Mouse (Mus musculus) forebrain, embryonic 12.5 days (tissue): ENCODE data around the gene Fam240a. TPM values are rescaled to one million over a fixed set of nuclear protein-coding genes. Genes with fewer than 3 reads are reported as not detected.

Experiments
- ATAC-seq: fragments of 200-750 bp; cut with Nextera tagmentation; 2 replicates; pipeline ENCODE4 v1.8.0; 2017; ENCODE audit warnings: moderate TSS enrichment; ENCODE audit not compliant: low FRiP score
- H3K27ac ChIP-seq: fragments of 300-500 bp; sonication (generic); 2 replicates; pipeline ENCODE4 v1.5.1; 2016; ENCODE audit warnings: mild to moderate bottlenecking
- H3K27me3 ChIP-seq: fragments of 300-500 bp; sonication (generic); 2 replicates; pipeline ENCODE4 v1.6.1; 2016; ENCODE audit warnings: mild to moderate bottlenecking
- H3K36me3 ChIP-seq: fragments of 300-500 bp; sonication (generic); replicated peaks from 2 replicates; pipeline ENCODE4 v1.6.1; 2016; ENCODE audit warnings: mild to moderate bottlenecking
- H3K4me1 ChIP-seq: fragments of 300-500 bp; sonication (generic); 2 replicates; pipeline ENCODE4 v1.6.1; 2016
- H3K4me2 ChIP-seq: fragments of 300-500 bp; sonication (generic); 2 replicates; pipeline ENCODE4 v1.6.1; 2016; ENCODE audit warnings: mild to moderate bottlenecking, moderate library complexity
- H3K4me3 ChIP-seq: fragments of 300-500 bp; sonication (generic); replicated peaks from 2 replicates; pipeline ENCODE4 v1.5.1; 2016; ENCODE audit warnings: mild to moderate bottlenecking
- H3K9ac ChIP-seq: fragments of 300-500 bp; sonication (generic); 2 replicates; pipeline ENCODE4 v1.6.1; 2016; ENCODE audit warnings: mild to moderate bottlenecking
- H3K9me3 ChIP-seq: fragments of 300-500 bp; sonication (generic); 2 replicates; pipeline ENCODE4 v1.6.1; 2016
- WGBS: fragments of 180-500 bp; shearing (Covaris S2); methylation state at CpG from one replicate; pipeline ENCODE4 v1.1.7; 2016; 5-methylcytosine and 5-hydroxymethylcytosine counted together
- polyA plus RNA-seq: library from polyadenylated mRNA; unstranded; fragments of >200 nt; fragmentation: Nextera tagmentation; extraction: Ambion mirVana; gene quantifications from 2 replicates; pipeline ENCODE4 v1.2.1, GENCODE M21; 2016

Fam240a gene
- polyA plus RNA-seq, 1 experiment from 2014 or later = not detected

GRCm38 (mm10) chr9:110887388-110888303 is 29.0 kb downstream of the Fam240a start:
- no peak for ATAC-seq
- peaks cover 7% of the 10 kb centered on the region; the same call in 1 of the 2 replicates for H3K4me1 ChIP-seq
- H3K9ac ChIP-seq = no peak overlapping the region
- H3K36me3 ChIP-seq = no peaks in the 10 kb centered on the region
- no peak overlapping the region for H3K4me3 ChIP-seq
- no peak overlapping the region for H3K27ac ChIP-seq
- peaks cover 10% of the 10 kb centered on the region; the same call in 1 of the 2 replicates for H3K27me3 ChIP-seq
- WGBS = 63% methylated on average over 9 of the region's 9 CpGs
- no peak overlapping the region for H3K4me2 ChIP-seq
- H3K9me3 ChIP-seq = no peaks in the 10 kb centered on the region

DNA sequence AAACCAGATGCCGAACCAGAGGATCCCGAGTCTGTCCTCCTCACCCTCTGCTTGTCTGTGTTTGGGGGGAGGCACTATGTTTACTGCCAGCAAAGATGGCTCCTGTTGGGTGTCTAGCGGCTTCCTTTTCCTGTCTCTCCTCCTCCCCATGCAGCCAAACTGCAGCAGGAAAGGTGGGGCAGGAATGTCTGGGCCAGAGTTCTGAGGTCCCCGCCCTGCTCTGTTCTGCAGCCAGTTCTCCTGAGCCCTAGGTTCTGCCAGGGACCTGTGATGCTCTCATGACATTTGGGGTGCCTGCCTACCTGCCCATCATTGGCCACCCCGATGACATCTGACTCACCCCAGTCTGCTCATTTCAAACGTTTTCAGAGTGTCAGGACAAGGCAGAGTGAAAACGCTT is 34.7 kb downstream of the Fam240a start:
- Histone ChIP-seq H3K9me3 (no peaks in the 10 kb centered on the region), H3K27ac (no peak overlapping the region), H3K4me1 (peaks cover 10% of the 10 kb centered on the region), H3K4me2 (no peak overlapping the region), H3K9ac (no peak overlapping the region), H3K4me3 (no peak overlapping the region), H3K27me3 (peaks cover 56% of the 10 kb centered on the region), H3K36me3 (no peaks in the 10 kb centered on the region)
- 74% methylated on average over 7 of the region's 7 CpGs for WGBS
- ATAC-seq = no peak

DNA sequence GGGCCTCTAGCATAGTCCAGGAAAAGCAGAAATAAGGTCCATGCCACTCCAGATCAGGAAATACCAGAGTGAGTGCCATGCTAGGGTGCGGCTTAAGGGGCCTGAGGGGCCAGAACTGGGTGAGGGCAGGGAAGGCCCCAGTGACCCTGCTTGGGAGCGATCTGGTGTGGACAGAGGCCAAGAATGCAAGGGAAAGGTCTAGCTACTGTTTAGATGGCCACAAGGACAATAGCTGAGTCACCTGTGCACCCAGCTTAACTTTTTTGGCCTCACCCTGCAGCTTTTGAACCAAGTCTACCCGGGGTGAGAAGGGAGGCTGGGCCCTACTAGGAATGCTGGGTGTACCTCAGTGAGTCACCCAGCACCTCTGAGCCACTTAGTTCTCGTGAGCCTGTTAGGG is 35.9 kb downstream of the Fam240a start:
- Histone ChIP-seq H3K27me3 (peaks cover 59% of the 10 kb centered on the region), H3K4me3 (no peak overlapping the region; the same call in 1 of the 2 replicates), H3K4me1 (peaks cover 10% of the 10 kb centered on the region), H3K27ac (no peak overlapping the region), H3K36me3 (no peaks in the 10 kb centered on the region), H3K9ac (no peak overlapping the region), H3K4me2 (peak overlapping the region; percentile 75; the same call in 1 of the 2 replicates), H3K9me3 (no peaks in the 10 kb centered on the region)
- 80% methylated on average over 4 of the region's 4 CpGs for WGBS
- ATAC-seq = no peak

- WGBS = 1% methylated on average over 43 of the region's 57 CpGs
- Histone ChIP-seq H3K9me3 (no peaks in the 10 kb centered on the region), H3K9ac (peak within 1 kb of the TSS; percentile 27; the same call in 1 of the 2 replicates), H3K36me3 (no peaks in the 10 kb centered on the region), H3K27ac (no peak within 1 kb of the TSS), H3K27me3 (peaks cover 56% of the 10 kb centered on the region), H3K4me2 (peak within 1 kb of the TSS; percentile 75), H3K4me3 (peak within 1 kb of the TSS; percentile 50), H3K4me1 (peaks cover 14% of the 10 kb centered on the region)
- ATAC-seq = no peak
These were observed 36.6 kb downstream of the Fam240a start, which contains the start of gene Tmie for GRCm38 (mm10) chr9:110879998-110880561. TSS of gene Tmie (minus strand) at chr9:110880113.

GRCm38 (mm10) chr9:110879191-110879920 is 37.3 kb downstream of the Fam240a start, which contains the start of gene Als2cl:
TSS of gene Als2cl (plus strand) at chr9:110879870.
- no peak for ATAC-seq
- Histone ChIP-seq H3K27me3 (peaks cover 61% of the 10 kb centered on the region), H3K27ac (no peak within 1 kb of the TSS), H3K9ac (peak within 1 kb of the TSS; percentile 27; the same call in 1 of the 2 replicates), H3K9me3 (no peaks in the 10 kb centered on the region), H3K4me2 (peak within 1 kb of the TSS; percentile 75), H3K4me1 (peaks cover 22% of the 10 kb centered on the region), H3K36me3 (no peaks in the 10 kb centered on the region), H3K4me3 (peak within 1 kb of the TSS; percentile 50)
- 15% methylated on average over 12 of the region's 12 CpGs for WGBS

DNA sequence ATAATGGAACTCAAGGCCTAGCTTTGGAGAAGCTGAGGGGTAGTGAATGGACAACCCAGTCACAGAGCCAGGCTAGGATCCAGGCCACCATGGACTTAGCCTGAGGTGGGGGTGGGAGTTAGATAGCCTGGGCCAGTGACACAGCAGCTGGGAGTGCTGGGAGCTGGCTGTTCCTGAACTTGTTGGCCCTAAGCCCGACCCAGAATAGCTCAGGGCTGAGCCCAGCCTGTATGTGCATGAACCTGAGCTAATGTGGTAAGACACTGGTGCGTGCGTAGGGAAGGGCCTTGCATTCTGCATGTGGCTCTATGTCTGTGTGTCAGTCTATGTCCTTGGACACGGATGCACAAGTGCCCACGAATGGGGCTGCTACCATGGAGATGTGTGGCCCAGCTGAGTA is 38.8 kb downstream of the Fam240a start:
- ATAC-seq = no peak
- no peak overlapping the region for H3K4me3 ChIP-seq

GRCm38 (mm10) chr9:110877353-110877752 is 39.3 kb downstream of the Fam240a start:
- no peaks in the 10 kb centered on the region for H3K9me3 ChIP-seq
- WGBS = 80% methylated on average over 1 of the region's 1 CpGs
- H3K4me1 ChIP-seq = peaks cover 32% of the 10 kb centered on the region
- no peak overlapping the region for H3K9ac ChIP-seq
- H3K27me3 ChIP-seq = peaks cover 81% of the 10 kb centered on the region
- no peak overlapping the region for H3K4me3 ChIP-seq
- H3K4me2 ChIP-seq = no peak overlapping the region
- H3K27ac ChIP-seq = no peak overlapping the region
- H3K36me3 ChIP-seq = no peaks in the 10 kb centered on the region
- ATAC-seq = no peak

More for the DNA sequence above, 38.8 kb downstream of the Fam240a start:
- Histone ChIP-seq H3K27me3 (peaks cover 76% of the 10 kb centered on the region), H3K27ac (no peak overlapping the region), H3K9me3 (no peaks in the 10 kb centered on the region), H3K9ac (no peak overlapping the region), H3K4me1 (peaks cover 32% of the 10 kb centered on the region), H3K36me3 (no peaks in the 10 kb centered on the region), H3K4me2 (no peak overlapping the region)
- WGBS = 85% methylated on average over 5 of the region's 5 CpGs

GRCm38 (mm10) chr9:110875288-110875695 is 41.4 kb downstream of the Fam240a start:
- H3K36me3 ChIP-seq = no peaks in the 10 kb centered on the region
- H3K4me2 ChIP-seq = no peak overlapping the region
- H3K9ac ChIP-seq = no peak overlapping the region
- no peak for ATAC-seq
- H3K27ac ChIP-seq = 0 out of 2 replicates have a peak overlapping the region, but pooled peaks have one; percentile 13
- H3K4me3 ChIP-seq = no peak overlapping the region
- peaks cover 31% of the 10 kb centered on the region for H3K4me1 ChIP-seq
- peaks cover 66% of the 10 kb centered on the region for H3K27me3 ChIP-seq
- H3K9me3 ChIP-seq = no peaks in the 10 kb centered on the region
- 26% methylated on average over 4 of the region's 6 CpGs for WGBS

GRCm38 (mm10) chr9:110874660-110875191 is 41.9 kb downstream of the Fam240a start:
- H3K36me3 ChIP-seq = no peaks in the 10 kb centered on the region
- H3K9ac ChIP-seq = no peak overlapping the region
- no peak overlapping the region for H3K4me3 ChIP-seq
- no peaks in the 10 kb centered on the region for H3K9me3 ChIP-seq
- WGBS = 19% methylated on average over 3 of the region's 3 CpGs
- no peak overlapping the region for H3K27ac ChIP-seq
- H3K4me1 ChIP-seq = peaks cover 25% of the 10 kb centered on the region
- peak; percentile 36; the same call in 1 of the 2 replicates for ATAC-seq
- H3K27me3 ChIP-seq = peaks cover 61% of the 10 kb centered on the region
- 0 out of 2 replicates have a peak overlapping the region, but pooled peaks have one; percentile 55 for H3K4me2 ChIP-seq

- Histone ChIP-seq H3K4me1 (peaks cover 22% of the 10 kb centered on the region), H3K4me2 (peak overlapping the region; percentile 55), H3K27me3 (peaks cover 53% of the 10 kb centered on the region), H3K4me3 (peak overlapping the region; percentile 30), H3K27ac (no peak overlapping the region), H3K36me3 (no peaks in the 10 kb centered on the region), H3K9me3 (no peaks in the 10 kb centered on the region), H3K9ac (peak overlapping the region; percentile 36; the same call in 1 of the 2 replicates)
- ATAC-seq = peak; percentile 54
- 7% methylated on average over 40 of the region's 40 CpGs for WGBS
These were observed 42.7 kb downstream of the Fam240a start for GRCm38 (mm10) chr9:110873681-110874659.

DNA sequence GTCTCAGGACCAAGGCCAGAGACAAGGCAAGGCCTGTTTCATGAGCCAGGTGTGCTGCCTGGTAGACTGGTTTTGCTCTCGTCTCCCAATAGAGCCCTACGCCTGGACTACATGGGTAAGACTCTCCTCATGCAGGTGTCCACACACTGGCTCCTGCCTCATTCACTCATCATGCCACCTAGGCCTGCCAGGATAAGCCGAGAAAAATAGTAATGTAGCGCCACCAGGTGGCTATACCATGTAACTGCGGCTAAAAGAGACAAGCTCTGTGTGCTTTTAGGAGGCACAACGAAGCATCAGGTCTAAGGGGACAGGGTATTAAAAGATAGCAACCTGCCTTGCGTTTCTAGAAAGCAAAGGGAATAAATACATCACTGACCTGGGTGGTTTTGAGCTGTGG is 45.6 kb downstream of the Fam240a start:
- Histone ChIP-seq H3K4me1 (peaks cover 22% of the 10 kb centered on the region), H3K4me2 (no peak overlapping the region), H3K4me3 (no peak overlapping the region), H3K27ac (no peak overlapping the region), H3K9me3 (no peaks in the 10 kb centered on the region), H3K36me3 (no peaks in the 10 kb centered on the region), H3K27me3 (peaks cover 31% of the 10 kb centered on the region), H3K9ac (no peak overlapping the region)
- 18% methylated on average over 7 of the region's 7 CpGs for WGBS
- no peak for ATAC-seq
